ENCODE assay signal across 23 mouse cellular contexts in genomic region chr2:54283876-54284275, GRCm38 (mm10).
DNase-seq lines count a peak whose midpoint lies in the region; ATAC-seq lines count a peak whose summit lies in the region.
"Had no signal": no experiment of that assay in that cellular context is flagged by ENCODE, and none has a peak within 500 bp of the region (broad histone marks: within the 10 kb centered on the region; RNA-seq: fewer than 3 reads in every experiment).

No protein-coding gene starts in this region.

- peak; percentile 3 to 19 for DNase-seq in cerebellum, postnatal 25 days
- no peak for DNase-seq in cerebellum, adult 9-10 months
- peak; percentile 74 for DNase-seq in 3T3-L1 (ENCODE audit: low read depth, low spot score)
- DNase-seq in NIH3T3 (ENCODE audit: low read depth), result peak; percentile 76
- peak; percentile 44 for DNase-seq in fibroblast of lung, adult 2 months (ENCODE audit: low read depth)
- DNase-seq in testis, postnatal 14 days (ENCODE audit: low spot score), result no peak
- DNase-seq: adrenal gland, postnatal 10 days; adrenal gland, postnatal 36 days; B cell, adult 2 months; cerebellum, adult 11-12 months; cerebellum, postnatal 36 days; embryo, embryonic 11 days; gastrocnemius, postnatal 10 days; gastrocnemius, postnatal 36 days; heart, adult 2 months; heart, postnatal 14 days; heart, postnatal 4 days; kidney, adult 2 months had no signal

- ATAC-seq in inflammation-experienced regulatory T-cells, adult 6 months, result no peak
- ATAC-seq: activated CD4-positive, CD25-positive, alpha-beta regulatory T cell, adult 4 months; forebrain, embryonic 14.5 days; hindbrain, postnatal 0 days; intestine, postnatal 0 days had no signal

Comparison
In these comparisons a context has a peak if more than half of its experiments do, and no peak if none do; other contexts are left out.
1. DNase-seq: peak in cerebellum, postnatal 25 days (2 of 2), 3T3-L1 (single experiment), NIH3T3 (single experiment) and fibroblast of lung, adult 2 months (single experiment); none in cerebellum, adult 9-10 months (single experiment) and testis, postnatal 14 days (single experiment).